Mouse (Mus musculus) lung, embryonic 14.5 days (tissue): Measurements from ENCODE around the gene Setdb2. TPM values are rescaled to one million over a fixed set of nuclear protein-coding genes. Genes with fewer than 3 reads are reported as not detected.

Experiments
- ATAC-seq: fragments of 200-750 bp; cut with Nextera tagmentation; 2 replicates; pipeline ENCODE4 v1.8.0; 2017; ENCODE audit warnings: mild to moderate bottlenecking, moderate TSS enrichment, moderate library complexity; ENCODE audit not compliant: insufficient read depth
- DNase-seq: peaks from one replicate; pipeline ENCODE4 v3.0.0-alpha.2; 2015
- H3K27ac ChIP-seq: fragments of 300-500 bp; sonication (generic); 2 replicates; pipeline ENCODE4 v1.5.1; 2014; ENCODE audit warnings: low read depth, mild to moderate bottlenecking, moderate library complexity
- H3K27me3 ChIP-seq: fragments of 300-500 bp; sonication (generic); 2 replicates; pipeline ENCODE4 v1.6.1; 2014; ENCODE audit warnings: low read length, control low read depth; ENCODE audit not compliant: insufficient read depth
- H3K36me3 ChIP-seq: fragments of 300-500 bp; sonication (generic); 2 replicates; pipeline ENCODE4 v1.6.1; 2014; ENCODE audit warnings: control low read depth; ENCODE audit not compliant: insufficient read depth
- H3K4me1 ChIP-seq: fragments of 300-500 bp; sonication (generic); 2 replicates; pipeline ENCODE4 v1.6.1; 2014; ENCODE audit warnings: antibody characterized with exemption, control low read depth; ENCODE audit not compliant: insufficient read depth
- H3K4me2 ChIP-seq: fragments of 300-500 bp; sonication (generic); 2 replicates; pipeline ENCODE4 v1.6.1; 2014; ENCODE audit warnings: mild to moderate bottlenecking
- H3K4me3 ChIP-seq: fragments of 300-500 bp; sonication (generic); 2 replicates; pipeline ENCODE4 v1.5.1; 2014; ENCODE audit warnings: low read depth, low read length
- H3K9ac ChIP-seq: fragments of 300-500 bp; sonication (generic); 2 replicates; pipeline ENCODE4 v1.6.1; 2014
- H3K9me3 ChIP-seq: fragments of 300-500 bp; sonication (generic); 2 replicates; pipeline ENCODE4 v1.6.1; 2016; ENCODE audit warnings: low read depth, low read length, control low read depth
- CTCF ChIP-seq: IDR thresholded peaks from 2 replicates; pipeline ENCODE4 v1.5.1; 2016; ENCODE audit warnings: antibody characterized with exemption, low read depth
- WGBS: fragments of 180-500 bp; shearing (Covaris S2); extraction: QIAGEN DNeasy Blood & Tissue Kit; methylation state at CpG from one replicate; pipeline ENCODE4 v1.1.7; 2014; 5-methylcytosine and 5-hydroxymethylcytosine counted together
- polyA plus RNA-seq: library from polyadenylated mRNA; unstranded; fragments of >200 nt; fragmentation: Nextera tagmentation; extraction: Ambion mirVana; gene quantifications from 2 replicates; pipeline ENCODE4 v1.2.1, GENCODE M21; 2014

The Setdb2 gene
- 14.1 and 14.9 TPM in 2 replicates for polyA plus RNA-seq

DNA sequence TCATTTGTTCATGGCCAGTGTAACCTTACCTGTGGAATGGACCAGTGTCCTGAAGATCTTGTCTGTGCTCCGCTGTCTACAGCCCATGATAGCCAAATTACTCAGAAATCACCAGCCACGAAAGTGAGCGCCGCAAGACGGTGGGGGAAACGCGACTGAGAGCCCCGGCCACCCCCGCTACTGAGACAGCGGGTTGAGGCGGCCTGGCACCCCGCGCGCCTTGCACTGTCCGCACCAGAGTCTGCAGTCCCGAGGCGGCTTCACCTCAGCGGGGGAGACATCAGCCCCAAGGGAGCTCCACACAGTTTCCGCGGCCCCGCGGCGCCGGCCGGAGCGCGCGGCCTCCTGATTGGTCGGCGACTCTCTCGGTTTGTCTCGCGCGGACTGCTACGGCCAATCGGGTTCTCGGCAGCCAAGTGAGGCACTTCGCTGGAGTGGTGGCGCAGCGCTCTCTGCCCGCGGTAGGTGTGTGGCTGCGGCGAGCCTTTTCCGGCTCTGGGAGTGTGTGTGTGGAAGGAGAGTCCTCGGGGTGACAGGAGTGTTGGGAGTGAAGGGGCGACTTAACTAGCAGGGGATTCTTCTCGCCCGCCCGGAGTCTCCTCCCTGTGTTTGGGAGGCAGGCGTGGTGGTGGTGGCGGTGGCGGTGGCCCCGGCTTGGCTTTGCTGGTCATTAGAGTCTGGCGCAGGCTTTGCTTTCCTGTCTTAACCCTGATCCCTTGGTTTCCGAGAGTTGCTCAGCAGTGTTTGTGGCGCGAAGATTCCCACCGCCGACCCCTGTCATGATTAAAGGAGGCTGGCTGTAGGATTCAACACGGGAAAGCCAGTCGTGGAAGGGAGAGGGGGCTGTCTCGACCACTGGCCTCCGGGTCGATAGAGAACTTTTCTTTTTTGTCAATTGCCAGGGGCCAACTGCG, at the start of gene Setdb2, which contains the start of gene Cab39l:
Setdb2 (minus strand) TSS at position 327 of the 914 bp plus-strand sequence.
Cab39l (plus strand) TSS at position 415 of the 914 bp plus-strand sequence.
- Histone ChIP-seq H3K9ac (peak within 1 kb of the TSS; percentile 88), H3K27ac (peak within 1 kb of the TSS; percentile 75), H3K36me3 (no peaks in the 10 kb centered on the region), H3K4me1 (no peaks in the 10 kb centered on the region), H3K4me3 (peak within 1 kb of the TSS; percentile 82), H3K27me3 (no peaks in the 10 kb centered on the region), H3K4me2 (peak within 1 kb of the TSS; percentile 83), H3K9me3 (no peaks in the 10 kb centered on the region)
- peak; percentile 28; the same call in 1 of the 2 replicates for TF ChIP-seq CTCF
- ATAC-seq (peak; percentile 99), DNase-seq (peak; percentile 97)
- under 1% methylated on average over 66 of the region's 66 CpGs for WGBS

GRCm38 (mm10) chr14:59485247-59485810, 44.6 kb upstream of the Setdb2 start:
- Histone ChIP-seq H3K36me3 (no peaks in the 10 kb centered on the region), H3K4me1 (no peaks in the 10 kb centered on the region), H3K27ac (no peak overlapping the region; the same call in 1 of the 2 replicates), H3K27me3 (no peaks in the 10 kb centered on the region), H3K4me2 (no peak overlapping the region), H3K4me3 (no peak overlapping the region), H3K9me3 (no peaks in the 10 kb centered on the region), H3K9ac (no peak overlapping the region)
- TF ChIP-seq CTCF = no peak
- DNase-seq = peak; percentile 13
- ATAC-seq = no peak
- 74% methylated on average over 4 of the region's 4 CpGs for WGBS

- no peak for ATAC-seq
- H3K4me2 ChIP-seq = no peak overlapping the region
- no peak overlapping the region for H3K4me3 ChIP-seq
Measured at GRCm38 (mm10) chr14:59478699-59479098, 38.0 kb upstream of the Setdb2 start.

DNA sequence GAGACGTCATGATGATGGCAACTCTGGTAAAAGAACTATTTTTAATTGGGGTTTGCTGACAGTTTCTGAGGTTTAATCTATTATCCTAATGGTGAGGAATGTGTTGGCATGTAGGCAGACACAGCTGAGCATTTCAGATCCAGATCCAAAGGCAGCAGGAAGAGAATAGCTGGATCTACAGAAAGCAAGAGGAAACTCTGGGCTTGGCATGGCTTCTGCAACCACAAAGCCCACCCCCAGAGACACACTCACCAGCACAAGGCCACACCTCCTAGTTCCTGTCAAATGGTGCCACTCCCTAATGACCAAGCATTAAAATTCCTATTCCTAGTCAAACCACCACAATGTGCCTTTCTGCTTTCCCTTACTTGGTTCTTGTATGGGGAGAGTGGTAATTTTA, 30.1 kb upstream of the Setdb2 start:
- Histone ChIP-seq H3K9me3 (no peaks in the 10 kb centered on the region), H3K36me3 (no peaks in the 10 kb centered on the region), H3K4me2 (no peak overlapping the region), H3K4me3 (no peak overlapping the region), H3K9ac (no peak overlapping the region), H3K27me3 (no peaks in the 10 kb centered on the region), H3K27ac (no peak overlapping the region), H3K4me1 (no peaks in the 10 kb centered on the region)
- no peak for TF ChIP-seq CTCF
- ATAC-seq (no peak), DNase-seq (no peak)
- WGBS = 80% methylated on average over 1 of the region's 1 CpGs

More at GRCm38 (mm10) chr14:59478699-59479098, 38.0 kb upstream of the Setdb2 start:
- H3K27me3 ChIP-seq = no peaks in the 10 kb centered on the region
- no peaks in the 10 kb centered on the region for H3K9me3 ChIP-seq
- no peaks in the 10 kb centered on the region for H3K4me1 ChIP-seq
- no peaks in the 10 kb centered on the region for H3K36me3 ChIP-seq
- no peak overlapping the region for H3K9ac ChIP-seq
- DNase-seq = peak; percentile 29
- TF ChIP-seq CTCF = no peak
- H3K27ac ChIP-seq = 0 out of 2 replicates have a peak overlapping the region, but pooled peaks have one; percentile 19
- 43% methylated on average over 6 of the region's 6 CpGs for WGBS

- Histone ChIP-seq H3K4me1 (no peaks in the 10 kb centered on the region), H3K4me2 (no peak overlapping the region), H3K36me3 (0 out of 2 replicates have a peak, but pooled peaks cover 5% of the 10 kb centered on the region), H3K4me3 (no peak overlapping the region), H3K9ac (no peak overlapping the region), H3K9me3 (no peaks in the 10 kb centered on the region), H3K27me3 (no peaks in the 10 kb centered on the region), H3K27ac (no peak overlapping the region)
- 48% methylated on average over 1 of the region's 1 CpGs for WGBS
- peak; percentile 64 for TF ChIP-seq CTCF
- ATAC-seq (no peak), DNase-seq (peak; percentile 52)
Measured at GRCm38 (mm10) chr14:59467798-59468197, 27.1 kb upstream of the Setdb2 start.

DNA sequence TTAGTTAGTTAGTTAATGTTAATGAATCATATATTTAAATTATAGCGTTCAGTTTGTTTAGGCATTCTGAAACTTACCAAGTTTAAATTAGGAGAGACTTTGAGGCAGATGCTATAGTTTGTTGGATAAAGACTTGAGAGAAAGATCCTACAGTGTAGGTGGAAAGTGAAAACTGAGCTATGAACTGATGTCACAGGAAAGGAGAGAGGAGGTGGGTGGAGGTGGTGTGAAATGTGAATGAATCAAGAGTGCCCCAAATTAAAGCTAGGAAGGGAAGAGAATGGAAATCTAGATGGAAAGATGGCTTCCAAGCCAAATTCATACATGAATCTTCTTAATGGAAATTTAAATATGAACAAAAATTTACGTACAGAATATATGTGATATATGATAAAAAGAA, 25.8 kb upstream of the Setdb2 start:
- TF ChIP-seq CTCF = no peak
- H3K36me3 ChIP-seq = peaks cover 10% of the 10 kb centered on the region; the same call in 1 of the 2 replicates
- no peaks in the 10 kb centered on the region for H3K4me1 ChIP-seq
- ATAC-seq (no peak), DNase-seq (no peak)
- no peaks in the 10 kb centered on the region for H3K9me3 ChIP-seq
- WGBS = 95% methylated on average over 2 of the region's 2 CpGs
- H3K9ac ChIP-seq = no peak overlapping the region
- no peak overlapping the region for H3K4me3 ChIP-seq
- no peaks in the 10 kb centered on the region for H3K27me3 ChIP-seq
- H3K27ac ChIP-seq = no peak overlapping the region
- H3K4me2 ChIP-seq = no peak overlapping the region

DNA sequence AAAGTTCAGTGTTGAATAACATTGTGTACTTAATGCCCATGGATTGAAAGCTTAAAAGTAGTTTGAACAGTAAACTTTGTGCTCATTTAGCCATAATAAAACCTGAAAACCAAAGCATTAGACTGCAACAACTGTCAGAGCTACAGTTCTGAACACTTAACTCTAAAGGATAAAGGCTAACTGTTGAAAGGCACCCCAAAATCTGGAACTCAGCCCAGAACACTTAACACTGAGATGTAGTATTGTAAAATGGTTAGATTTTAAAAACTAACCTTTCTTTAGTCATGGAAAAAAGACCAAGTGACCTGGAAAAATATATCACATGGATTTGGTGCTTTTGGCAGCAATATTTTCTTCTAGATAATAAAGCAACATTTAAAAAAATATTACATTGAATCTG, 7.3 kb upstream of the Setdb2 start:
- H3K27me3 ChIP-seq = no peaks in the 10 kb centered on the region
- H3K4me2 ChIP-seq = no peak overlapping the region
- DNase-seq = peak; percentile 66
- no peak overlapping the region for H3K27ac ChIP-seq
- H3K4me1 ChIP-seq = no peaks in the 10 kb centered on the region
- no peak overlapping the region for H3K4me3 ChIP-seq
- H3K9ac ChIP-seq = no peak overlapping the region
- no peaks in the 10 kb centered on the region for H3K36me3 ChIP-seq
- no peak for TF ChIP-seq CTCF
- H3K9me3 ChIP-seq = peaks cover 5% of the 10 kb centered on the region; the same call in 1 of the 2 replicates
- no peak for ATAC-seq
